26 mouse cellular contexts compared by ENCODE assay signal in the genomic region with DNA sequence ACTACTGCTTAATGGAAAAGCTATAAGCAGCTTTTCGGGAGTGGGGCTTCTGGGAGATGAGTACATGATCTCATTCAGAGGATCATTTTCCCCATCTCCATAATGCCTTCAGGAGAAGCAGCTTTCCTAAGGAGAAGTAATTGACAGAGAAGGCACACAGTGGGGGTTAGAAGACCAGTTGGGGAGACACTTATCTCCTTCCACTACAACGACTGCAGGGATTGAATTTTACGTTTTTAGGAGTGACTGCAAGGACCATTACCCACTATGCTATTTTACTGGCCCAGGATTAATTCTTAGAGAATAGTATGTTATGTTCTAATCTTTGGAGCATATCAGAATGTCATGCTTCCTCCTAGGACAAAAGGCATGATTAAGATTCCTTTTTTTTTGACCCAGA. TPM values are rescaled to one million over a fixed set of nuclear protein-coding genes. Genes with fewer than 3 reads are reported as not detected.
DNase-seq lines count a peak whose midpoint lies in the region; ATAC-seq lines count a peak whose summit lies in the region.
"Had no signal": no experiment of that assay in that cellular context is flagged by ENCODE, and none has a peak within 500 bp of the region (broad histone marks: within the 10 kb centered on the region; RNA-seq: fewer than 3 reads in every experiment).

No protein-coding gene starts in this region.

- H3K36me3 ChIP-seq in hindbrain, embryonic 14.5 days (replicated peaks; ENCODE audit: control insufficient read depth, insufficient read depth), result peaks cover 26% of the 10 kb centered on the region
- peaks cover 13% of the 10 kb centered on the region for H3K36me3 ChIP-seq in hindbrain, embryonic 12.5 days
- peaks cover 16% of the 10 kb centered on the region for H3K36me3 ChIP-seq in midbrain, embryonic 13.5 days
- H3K36me3 ChIP-seq in midbrain, embryonic 11.5 days (ENCODE audit: control insufficient read depth, insufficient read depth, low read length), result no peaks in the 10 kb centered on the region
- peaks cover 11% of the 10 kb centered on the region for H3K36me3 ChIP-seq in neural tube, embryonic 14.5 days (ENCODE audit: control insufficient read depth, insufficient read depth, low read length)

- ATAC-seq in frontal cortex, adult (ENCODE audit: low TSS enrichment), result 0 out of 2 replicates have a peak, but pooled peaks have one; percentile 51
- peak; percentile 16; the same call in 1 of the 2 replicates for ATAC-seq in hindbrain, embryonic 14.5 days (ENCODE audit: low FRiP score)
- ATAC-seq in hindbrain, embryonic 12.5 days (ENCODE audit: low FRiP score), result no peak
- ATAC-seq in midbrain, embryonic 13.5 days, result no peak
- no peak for ATAC-seq in midbrain, embryonic 11.5 days (ENCODE audit: low FRiP score)
- peak; percentile 58; the same call in 1 of the 2 replicates for ATAC-seq in neural tube, embryonic 14.5 days (ENCODE audit: low read depth)
- ATAC-seq: forebrain, embryonic 15.5 days had no signal

- H3K27ac ChIP-seq in hindbrain, embryonic 14.5 days, result no peak overlapping the region
- no peak overlapping the region for H3K27ac ChIP-seq in hindbrain, embryonic 12.5 days
- 0 out of 2 replicates have a peak overlapping the region, but pooled peaks have one; percentile 35 for H3K27ac ChIP-seq in midbrain, embryonic 13.5 days
- H3K27ac ChIP-seq in midbrain, embryonic 11.5 days (ENCODE audit: low read depth, low read length), result no peak overlapping the region
- no peak overlapping the region for H3K27ac ChIP-seq in neural tube, embryonic 14.5 days (ENCODE audit: low read depth, low read length)
- H3K27ac ChIP-seq: embryonic facial prominence, embryonic 13.5 days; forebrain, embryonic 15.5 days; limb, embryonic 15.5 days; liver, embryonic 14.5 days; neural tube, embryonic 12.5 days had no signal

- no peaks in the 10 kb centered on the region for H3K27me3 ChIP-seq in hindbrain, embryonic 14.5 days (ENCODE audit: control insufficient read depth, insufficient read depth, low read length)
- no peaks in the 10 kb centered on the region for H3K27me3 ChIP-seq in hindbrain, embryonic 12.5 days
- H3K27me3 ChIP-seq in midbrain, embryonic 13.5 days, result no peaks in the 10 kb centered on the region
- H3K27me3 ChIP-seq in midbrain, embryonic 11.5 days (ENCODE audit: control insufficient read depth, insufficient read depth, low read length), result no peaks in the 10 kb centered on the region
- no peaks in the 10 kb centered on the region for H3K27me3 ChIP-seq in neural tube, embryonic 14.5 days (ENCODE audit: control insufficient read depth, insufficient read depth, low read length)
- H3K27me3 ChIP-seq: embryonic facial prominence, embryonic 13.5 days; forebrain, embryonic 15.5 days; limb, embryonic 15.5 days; neural tube, embryonic 12.5 days had no signal

- WGBS in hindbrain, embryonic 14.5 days, result 57% methylated on average over 3 of the region's 3 CpGs
- 75% methylated on average over 3 of the region's 3 CpGs for WGBS in hindbrain, embryonic 12.5 days
- WGBS in midbrain, embryonic 13.5 days, result 55% methylated on average over 3 of the region's 3 CpGs
- 72% methylated on average over 3 of the region's 3 CpGs for WGBS in midbrain, embryonic 11.5 days
- WGBS in neural tube, embryonic 14.5 days, result 43% methylated on average over 3 of the region's 3 CpGs

- H3K9me3 ChIP-seq in hindbrain, embryonic 14.5 days (ENCODE audit: control insufficient read depth, low read length), result no peaks in the 10 kb centered on the region
- H3K9me3 ChIP-seq in hindbrain, embryonic 12.5 days (replicated peaks), result no peaks in the 10 kb centered on the region
- H3K9me3 ChIP-seq in midbrain, embryonic 13.5 days, result no peaks in the 10 kb centered on the region
- H3K9me3 ChIP-seq in midbrain, embryonic 11.5 days (ENCODE audit: control insufficient read depth, low read length), result no peaks in the 10 kb centered on the region
- no peaks in the 10 kb centered on the region for H3K9me3 ChIP-seq in neural tube, embryonic 14.5 days (ENCODE audit: control insufficient read depth, low read length)
- H3K9me3 ChIP-seq: embryonic facial prominence, embryonic 13.5 days; forebrain, embryonic 15.5 days; limb, embryonic 15.5 days; neural tube, embryonic 12.5 days had no signal

- no peak for DNase-seq in frontal cortex, adult 2 months (ENCODE audit: extremely low spot score in 1 of 2, low spot score in 1 of 2)
- DNase-seq in hindbrain, embryonic 14.5 days (ENCODE audit: low spot score), result no peak
- no peak for DNase-seq in midbrain, embryonic 11.5 days (ENCODE audit: low spot score, missing footprints)
- no peak for DNase-seq in adrenal gland, postnatal 4 days (ENCODE audit: low spot score in 2 of 2)
- DNase-seq: adrenal gland, postnatal 36 days; cerebellum, adult 11-12 months; cerebellum, postnatal 25 days; gastrocnemius, postnatal 14 days; heart, adult 11 months; heart, postnatal 10 days; kidney, adult 11 months; kidney, postnatal 10 days; left cerebral cortex, postnatal 4 days; lung, embryonic 14.5 days; thymus, adult 18-20 months; thymus, postnatal 36 days had no signal

- no peak overlapping the region for H3K4me2 ChIP-seq in hindbrain, embryonic 14.5 days (replicated peaks)
- no peak overlapping the region for H3K4me2 ChIP-seq in hindbrain, embryonic 12.5 days (replicated peaks)
- no peak overlapping the region for H3K4me2 ChIP-seq in midbrain, embryonic 13.5 days (replicated peaks)
- no peak overlapping the region for H3K4me2 ChIP-seq in midbrain, embryonic 11.5 days
- no peak overlapping the region for H3K4me2 ChIP-seq in neural tube, embryonic 14.5 days (ENCODE audit: low read depth, low read length)
- H3K4me2 ChIP-seq: embryonic facial prominence, embryonic 13.5 days; forebrain, embryonic 15.5 days; limb, embryonic 15.5 days; lung, embryonic 14.5 days; neural tube, embryonic 12.5 days had no signal

- H3K4me1 ChIP-seq in hindbrain, embryonic 14.5 days (replicated peaks; ENCODE audit: control insufficient read depth, insufficient read depth, low read length), result peaks cover 24% of the 10 kb centered on the region
- H3K4me1 ChIP-seq in hindbrain, embryonic 12.5 days, result peaks cover 7% of the 10 kb centered on the region
- H3K4me1 ChIP-seq in midbrain, embryonic 13.5 days (replicated peaks), result peaks cover 17% of the 10 kb centered on the region
- 0 out of 2 replicates have a peak, but pooled peaks cover under 1% of the 10 kb centered on the region for H3K4me1 ChIP-seq in midbrain, embryonic 11.5 days (ENCODE audit: control insufficient read depth, insufficient read depth, low read length)
- H3K4me1 ChIP-seq in neural tube, embryonic 14.5 days (ENCODE audit: control insufficient read depth, insufficient read depth, low read length), result peaks cover 19% of the 10 kb centered on the region

- H3K4me3 ChIP-seq in hindbrain, embryonic 14.5 days (replicated peaks; ENCODE audit: low read length), result no peak overlapping the region
- no peak overlapping the region for H3K4me3 ChIP-seq in hindbrain, embryonic 12.5 days
- H3K4me3 ChIP-seq in midbrain, embryonic 13.5 days (replicated peaks), result no peak overlapping the region
- no peak overlapping the region for H3K4me3 ChIP-seq in midbrain, embryonic 11.5 days (ENCODE audit: low read depth, low read length)
- no peak overlapping the region for H3K4me3 ChIP-seq in neural tube, embryonic 14.5 days (ENCODE audit: low read depth, low read length)
- H3K4me3 ChIP-seq: embryonic facial prominence, embryonic 13.5 days; forebrain, embryonic 15.5 days; limb, embryonic 15.5 days; neural tube, embryonic 12.5 days had no signal

- H3K9ac ChIP-seq in hindbrain, embryonic 14.5 days, result no peak overlapping the region
- H3K9ac ChIP-seq in hindbrain, embryonic 12.5 days, result no peak overlapping the region
- H3K9ac ChIP-seq in midbrain, embryonic 13.5 days (replicated peaks), result no peak overlapping the region
- no peak overlapping the region for H3K9ac ChIP-seq in midbrain, embryonic 11.5 days (ENCODE audit: low read length)
- no peak overlapping the region for H3K9ac ChIP-seq in neural tube, embryonic 14.5 days (replicated peaks; ENCODE audit: low read depth, low read length)
- H3K9ac ChIP-seq: embryonic facial prominence, embryonic 13.5 days; forebrain, embryonic 15.5 days; limb, embryonic 15.5 days; liver, embryonic 14.5 days; lung, embryonic 14.5 days; neural tube, embryonic 12.5 days had no signal

RNA-seq across cellular contexts. Expression of gene Avl9, which starts 6.2 kb away (rescaled TPM):
- polyA plus RNA-seq in frontal cortex, adult 2 months (2012; rRNA removed), result 21.3 and 23.4 TPM in 2 replicates
- polyA plus RNA-seq in hindbrain, embryonic 14.5 days (2014; fragmentation: Nextera tagmentation; extraction: Ambion mirVana), result 40.2 and 41.8 TPM in 2 replicates
- 39.0 and 44.8 TPM in 2 replicates for polyA plus RNA-seq in hindbrain, embryonic 12.5 days (2016; fragmentation: Nextera tagmentation; extraction: Ambion mirVana)
- 33.6 and 34.4 TPM in 2 replicates for polyA plus RNA-seq in midbrain, embryonic 13.5 days (2015; fragmentation: Nextera tagmentation; extraction: Ambion mirVana)
- 27.4 and 31.1 TPM in 2 replicates for polyA plus RNA-seq in midbrain, embryonic 11.5 days (2014; fragmentation: Nextera tagmentation; extraction: Ambion mirVana)
- 50.0 and 54.4 TPM in 2 replicates for polyA plus RNA-seq in neural tube, embryonic 14.5 days (2014; fragmentation: Nextera tagmentation; extraction: Ambion mirVana)
- 10 to 100 TPM; 27.7 to 32.6 TPM for total RNA-seq in adrenal gland, postnatal 4 days (2021)

RNA-seq across cellular contexts. Expression of gene Lsm5, which starts 16.4 kb away (rescaled TPM):
- polyA plus RNA-seq in frontal cortex, adult 2 months (2012; rRNA removed), result 27.6 and 29.5 TPM in 2 replicates
- 80.4 and 93.8 TPM in 2 replicates for polyA plus RNA-seq in hindbrain, embryonic 14.5 days (2014; fragmentation: Nextera tagmentation; extraction: Ambion mirVana)
- polyA plus RNA-seq in hindbrain, embryonic 12.5 days (2016; fragmentation: Nextera tagmentation; extraction: Ambion mirVana), result 142 and 150 TPM in 2 replicates
- 108 and 121 TPM in 2 replicates for polyA plus RNA-seq in midbrain, embryonic 13.5 days (2015; fragmentation: Nextera tagmentation; extraction: Ambion mirVana)
- 232 and 241 TPM in 2 replicates for polyA plus RNA-seq in midbrain, embryonic 11.5 days (2014; fragmentation: Nextera tagmentation; extraction: Ambion mirVana)
- polyA plus RNA-seq in neural tube, embryonic 14.5 days (2014; fragmentation: Nextera tagmentation; extraction: Ambion mirVana), result 76.4 and 82.2 TPM in 2 replicates
- 10 to 100 TPM; 45.7 to 51.9 TPM for total RNA-seq in adrenal gland, postnatal 4 days (2021)
- polyA plus RNA-seq: small intestine, adult 2 months had no signal

Comparison
In these comparisons a context has a peak if more than half of its experiments do, and no peak if none do; other contexts are left out.
1. ATAC-seq: peak in frontal cortex, adult (single experiment), hindbrain, embryonic 14.5 days (single experiment) and neural tube, embryonic 14.5 days (single experiment); none in hindbrain, embryonic 12.5 days (single experiment), midbrain, embryonic 13.5 days (single experiment) and midbrain, embryonic 11.5 days (single experiment).